Mouse (Mus musculus) heart, adult 2 months (tissue): ENCODE data around the gene Mcrip1.

ENCODE experiments used
- CTCF ChIP-seq: fragments of 200-600 bp; IDR thresholded peaks from 2 replicates; pipeline ENCODE4 v1.8.1; 2022; ENCODE audit warnings: antibody characterized with exemption, mild to moderate bottlenecking, moderate library complexity
- EP300 ChIP-seq: fragments of 200-500 bp; IDR thresholded peaks from 2 replicates; pipeline ENCODE4 v1.6.1; 2011; ENCODE audit warnings: low read depth, low read length, control low read depth; ENCODE audit not compliant: insufficient read depth
- POLR2A ChIP-seq: fragments of 200-500 bp; IDR thresholded peaks from 2 replicates; pipeline ENCODE4 v1.6.1; 2011; ENCODE audit warnings: mild to moderate bottlenecking, low read depth, low read length, control low read depth; ENCODE audit not compliant: insufficient read depth

DNA sequence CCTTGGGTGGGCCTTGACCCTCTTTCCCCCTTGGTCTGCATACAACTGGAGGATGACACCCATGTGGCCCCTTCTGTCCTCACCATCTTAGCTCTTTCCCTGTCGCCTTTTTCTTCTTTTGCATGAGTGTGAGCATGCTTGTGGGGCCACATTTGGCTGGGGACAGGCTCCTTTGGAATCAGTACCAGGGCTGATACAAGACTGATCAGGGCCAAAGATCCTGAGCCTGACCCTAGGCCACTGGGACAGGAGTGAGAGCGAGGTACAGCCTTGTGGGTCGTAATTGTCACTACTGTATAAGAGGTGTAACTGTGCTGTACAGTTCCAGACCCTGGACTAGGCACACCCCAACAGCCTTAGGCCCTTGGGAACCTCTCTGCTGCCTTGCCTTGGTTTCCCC is 55.6 kb downstream of the Mcrip1 start:
- TF ChIP-seq CTCF (no peak), POLR2A (no peak), EP300 (no peak)
